Mouse (Mus musculus) layer of hippocampus, adult 18-20 months (tissue): Measurements from ENCODE around the gene Flnc. TPM values are rescaled to one million over a fixed set of nuclear protein-coding genes. Genes with fewer than 3 reads are reported as not detected.

Source experiments
- DNase-seq, 2 experiments: peaks; one replicate each; pipeline ENCODE4 v3.0.0; 2022; ENCODE audit warnings: low spot score in 2 of 2
- microRNA-seq, 2 experiments: library from miRNA; unstranded; fragments of <30 nt; microRNA quantifications; one replicate each; pipeline ENCODE4 v1.2.0; 2021
- total RNA-seq, 2 experiments: library from RNA; stranded (reverse); gene quantifications; 2 replicates each; pipeline ENCODE4 v1.2.3; 2021

The Flnc gene
- total RNA-seq, 2 experiments from 2014 or later: 1.5 to 1.6 TPM

- peak; percentile 66 to 70 for DNase-seq
Measured at GRCm38 (mm10) chr6:29473941-29474691, 41.1 kb downstream of the Flnc start.

GRCm38 (mm10) chr6:29474736-29475135, 41.7 kb downstream of the Flnc start:
- no peak for DNase-seq

DNA sequence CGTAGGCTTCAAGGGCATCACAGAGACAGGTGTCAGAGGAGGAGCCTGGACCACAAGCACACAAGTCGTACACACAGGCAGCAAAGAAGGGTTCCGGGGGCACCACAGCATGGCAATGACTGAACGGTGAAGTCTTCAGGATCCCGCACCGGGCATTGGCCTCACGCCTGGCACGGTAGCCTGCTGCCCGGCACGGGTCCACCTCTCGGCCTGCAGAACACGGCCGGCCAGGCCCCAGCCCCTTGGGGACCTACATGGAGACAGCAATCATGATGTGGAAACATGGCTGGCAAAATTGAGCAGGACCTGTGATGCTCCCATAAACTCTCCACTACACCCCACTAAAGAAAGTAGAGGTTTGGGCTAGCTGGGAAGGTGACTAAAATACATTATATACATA, 49.6 kb downstream of the Flnc start:
- no peak for DNase-seq

DNA sequence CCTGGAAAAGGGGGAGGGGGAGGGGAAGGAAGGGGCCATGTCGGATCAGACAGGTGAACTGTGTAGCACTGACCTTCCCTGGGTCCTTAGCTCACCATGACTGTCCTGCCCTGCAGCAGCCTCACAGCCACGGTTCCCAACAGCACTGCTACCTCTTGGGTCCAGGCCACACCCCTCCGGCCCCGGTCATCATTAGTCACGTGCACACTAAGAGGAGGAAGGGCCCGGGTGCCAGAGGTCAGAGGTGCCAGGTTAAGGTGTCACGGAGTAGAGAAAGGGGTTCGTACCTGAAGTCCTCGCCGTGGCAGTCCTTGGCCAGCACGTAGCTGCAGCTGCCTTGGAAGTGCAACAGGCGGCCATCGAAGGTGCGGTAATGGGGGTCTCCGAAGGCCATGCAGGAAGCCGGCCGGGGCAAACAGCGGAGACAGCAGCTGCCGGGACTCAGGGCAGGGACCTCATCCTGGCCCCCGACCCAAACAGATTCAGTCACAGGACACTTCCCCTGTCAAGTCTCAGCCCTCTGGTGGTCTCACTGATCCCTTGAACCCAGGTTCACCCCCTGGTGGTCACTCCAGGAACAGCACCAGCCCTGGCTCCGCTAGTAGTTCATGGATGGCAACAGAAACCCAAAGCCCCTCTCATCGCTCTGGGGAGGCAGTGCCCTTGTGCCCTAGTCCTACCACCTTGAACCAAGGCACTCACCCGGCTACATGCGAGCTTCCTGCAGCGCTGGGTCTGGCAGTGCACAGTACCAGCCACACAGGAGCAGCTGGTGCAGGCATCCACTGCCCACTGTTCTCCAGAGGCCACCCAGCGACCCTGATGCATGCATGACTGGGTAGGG, 51.9 kb downstream of the Flnc start:
- DNase-seq: peak; percentile 9 to 46

- no peak for DNase-seq
Measured at GRCm38 (mm10) chr6:29485951-29486350, 52.9 kb downstream of the Flnc start.

DNA sequence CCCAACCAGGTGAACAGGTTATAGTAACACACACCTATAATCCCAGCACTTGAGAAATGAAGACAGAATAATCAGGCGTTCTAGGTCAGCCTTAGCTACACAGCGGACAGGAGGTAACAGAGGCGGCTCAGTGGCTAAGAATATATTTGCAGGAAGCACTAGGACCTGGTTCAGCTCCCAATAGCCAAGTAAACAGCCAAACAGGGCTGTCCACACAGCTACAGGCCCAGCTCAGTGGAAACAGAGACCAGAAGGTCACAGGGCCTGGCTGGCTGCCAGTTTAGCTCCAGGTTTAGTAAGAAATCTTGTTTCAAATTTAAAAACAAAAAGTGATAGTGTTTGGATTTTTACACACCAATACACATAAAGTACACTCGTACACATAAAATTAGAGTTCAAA, 61.0 kb downstream of the Flnc start:
- no peak for DNase-seq

DNA sequence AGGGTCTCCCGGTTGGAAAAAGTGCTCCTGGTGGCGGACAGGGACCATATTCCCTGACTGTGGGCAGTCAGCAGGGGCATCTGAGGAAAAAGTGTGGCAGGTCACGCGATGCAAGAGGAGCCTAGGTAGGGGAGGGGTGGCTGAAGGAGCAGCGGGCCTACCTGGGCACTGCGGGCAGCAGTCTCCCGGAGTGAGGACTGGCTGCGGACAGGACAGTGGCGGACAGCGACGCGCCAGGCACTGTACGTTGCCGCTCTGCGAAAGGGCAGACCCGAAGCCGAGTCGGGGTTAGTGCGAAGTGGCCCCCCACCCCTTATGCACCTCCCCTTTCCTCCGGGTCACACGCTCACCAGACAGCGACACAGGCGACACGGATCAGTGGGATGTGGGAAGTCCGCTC, 63.2 kb downstream of the Flnc start:
- DNase-seq: no peak

DNA sequence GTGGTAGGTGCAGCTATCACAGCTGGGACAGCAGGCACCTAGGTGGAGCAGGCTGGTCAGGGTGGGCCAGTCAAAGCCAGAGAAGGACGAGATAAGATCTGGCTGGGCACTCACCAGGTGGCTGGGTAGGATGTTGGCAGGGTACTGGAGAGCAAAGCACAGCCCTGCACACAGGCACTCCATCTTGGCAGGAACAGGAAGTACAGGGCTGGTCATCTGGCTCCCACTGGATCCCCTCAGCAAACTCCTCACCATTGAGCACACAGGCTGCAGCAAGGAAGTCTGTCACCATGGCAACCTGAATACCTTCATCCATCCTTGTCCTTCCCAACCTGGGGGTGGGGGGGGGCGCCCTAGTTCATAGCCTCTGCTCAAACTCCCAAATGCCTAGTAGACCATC, 64.7 kb downstream of the Flnc start:
- no peak for DNase-seq

GRCm38 (mm10) chr6:29500177-29500576, 67.1 kb downstream of the Flnc start:
- no peak for DNase-seq

DNA sequence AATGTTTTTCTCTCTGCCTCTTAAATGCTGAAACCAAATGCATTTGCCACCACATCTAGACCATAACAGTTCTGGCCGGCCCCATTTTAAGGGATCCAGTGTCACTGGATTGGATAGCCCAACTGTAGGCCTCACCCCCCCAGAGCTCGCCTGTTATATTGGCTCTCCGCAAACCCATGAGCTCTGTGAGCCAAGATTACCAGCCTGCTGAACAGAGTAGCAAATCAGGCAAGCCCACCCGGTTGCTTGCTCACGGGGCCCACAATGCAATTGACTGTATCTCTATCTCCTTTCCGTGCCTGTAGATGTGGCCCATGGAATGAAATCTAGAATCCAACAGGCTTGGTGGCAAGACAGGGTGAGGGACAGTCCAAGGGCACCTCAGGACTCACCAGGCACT, 67.8 kb downstream of the Flnc start:
- DNase-seq: no peak

DNA sequence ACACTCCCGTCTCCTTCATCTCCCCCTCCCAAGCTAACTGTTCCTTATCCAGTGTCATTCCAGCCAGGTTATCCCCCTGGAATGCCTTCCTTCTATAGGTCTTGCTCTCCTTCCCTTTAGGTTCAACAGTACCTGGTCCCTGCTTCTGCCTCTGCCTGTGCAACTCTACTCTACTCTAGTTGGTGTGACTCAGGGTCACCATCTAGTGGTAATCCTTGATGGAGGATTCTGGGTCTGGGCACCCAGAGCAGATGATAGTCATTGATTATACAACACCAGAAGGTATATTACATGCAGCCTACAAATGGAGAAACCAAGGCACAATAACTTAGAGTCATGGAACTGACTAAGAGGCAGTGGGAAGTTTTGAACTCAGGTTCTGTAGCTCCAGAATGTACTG, 68.5 kb downstream of the Flnc start:
- peak in 1 of 2 experiments; percentile 34 for DNase-seq

- no peak for DNase-seq
Measured at GRCm38 (mm10) chr6:29505493-29505892, 72.4 kb downstream of the Flnc start.

- DNase-seq: no peak
Measured at GRCm38 (mm10) chr6:29506834-29507233, 73.8 kb downstream of the Flnc start.

DNA sequence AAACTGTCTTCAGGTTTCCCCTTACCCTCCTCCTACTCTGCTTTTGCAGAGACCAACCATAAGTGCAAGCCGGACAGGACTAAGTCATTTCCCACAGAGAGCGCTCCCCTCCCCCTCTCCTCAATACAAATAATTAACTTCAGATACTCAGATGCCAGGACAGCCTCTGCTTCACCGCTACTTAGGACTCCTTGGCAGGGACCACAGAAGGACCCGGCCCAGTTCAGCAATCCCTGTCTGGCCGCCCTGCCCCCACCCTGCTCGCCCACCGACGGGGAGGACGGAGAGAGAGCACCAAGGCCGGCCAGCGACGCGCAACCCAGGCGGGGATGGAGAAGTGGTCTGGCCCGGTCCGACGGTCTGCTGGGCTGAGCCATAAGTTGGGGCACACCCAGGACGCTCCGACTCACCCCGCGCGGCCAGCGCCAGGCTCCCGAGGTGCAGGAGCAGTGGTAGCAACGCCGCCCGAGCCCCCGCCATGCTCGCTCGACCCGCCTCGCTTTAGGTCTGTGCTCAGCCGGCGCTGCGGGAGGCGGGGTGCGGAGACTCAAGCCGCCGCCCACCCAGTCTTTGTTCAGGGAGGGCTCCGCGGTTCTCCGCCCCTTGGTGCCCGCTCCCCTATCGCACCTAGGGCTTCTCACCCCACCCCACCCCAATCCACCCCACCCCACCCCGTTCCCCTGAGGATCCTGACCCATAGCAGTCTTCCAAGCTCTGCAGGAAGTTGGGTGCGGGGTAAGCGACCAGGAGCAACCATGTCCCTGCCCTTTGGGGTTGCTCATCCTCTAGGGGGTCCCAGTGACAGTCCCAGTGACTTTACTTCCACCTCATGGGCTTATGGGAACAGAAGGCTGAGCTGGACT, 74.6 kb downstream of the Flnc start, which contains the start of gene Kcp:
Gene Kcp (minus strand): TSS at position 506 of the 863 bp plus-strand sequence.
- no peak for DNase-seq

- DNase-seq: no peak
Measured at GRCm38 (mm10) chr6:29509086-29509485, 76.0 kb downstream of the Flnc start.

Small RNA genes lying within 50 kb of the gene (microRNA-seq; reads per million reads assigned to microRNA genes)
- gene Gm26220 (0 to 0.25 reads per million in 2 experiments), gene Gm44354 (0 reads per million in 2 experiments)

Other genes with a start within 250 kb of the Flnc start
- gene Impdh1, start 216.9 kb upstream of the Flnc start, total RNA-seq: 10 to 100 TPM; 36.0 to 42.9 TPM
- gene Hilpda, start 160.8 kb upstream of the Flnc start, total RNA-seq: 1 to 10 TPM; 6.0 to 6.9 TPM
- under 1 TPM; 0.33 to 0.35 TPM for gene Fam71f2, start 153.7 kb upstream of the Flnc start, total RNA-seq
- not detected for gene Fam71f1, start 114.1 kb upstream of the Flnc start, total RNA-seq
- 10 to 100 TPM; 62.7 to 65.0 TPM for gene Calu, start 85.2 kb upstream of the Flnc start, total RNA-seq
- not detected for gene Opn1sw, start 44.8 kb upstream of the Flnc start, total RNA-seq
- 10 to 100 TPM; 62.1 to 75.9 TPM for gene Ccdc136, start 36.9 kb upstream of the Flnc start, total RNA-seq
- gene Atp6v1f, start 34.5 kb downstream of the Flnc start, total RNA-seq: 100 to 1,000 TPM; 250 to 276 TPM
- 1 to 10 TPM in 1 of 2 experiments, under 1 TPM in 1; 0.67 to 1.2 TPM for gene Atp6v1fnb, start 38.2 kb downstream of the Flnc start, total RNA-seq
- 1 to 10 TPM; 1.1 to 2.3 TPM for gene Kcp, start 74.7 kb downstream of the Flnc start, total RNA-seq
- 1 to 10 TPM; 4.4 to 5.4 TPM for gene Irf5, start 93.4 kb downstream of the Flnc start, total RNA-seq
- 10 to 100 TPM; 71.6 to 72.1 TPM for gene Tnpo3, start 176.6 kb downstream of the Flnc start, total RNA-seq